Comparison of ENCODE assay signal across 17 mouse cellular contexts in genomic region chr6:12127287-12127686, GRCm38 (mm10).
DNase-seq lines count a peak whose midpoint lies in the region; ATAC-seq lines count a peak whose summit lies in the region.
"Had no signal": no experiment of that assay in that cellular context is flagged by ENCODE, and none has a peak within 500 bp of the region (broad histone marks: within the 10 kb centered on the region; RNA-seq: fewer than 3 reads in every experiment).

No protein-coding gene starts in this region.

- no peak for DNase-seq in gastrocnemius, postnatal 4 days (ENCODE audit: low spot score in 2 of 2)
- DNase-seq in kidney, postnatal 4 days: no peak
- no peak for DNase-seq in natural killer cell, adult 2 months (ENCODE audit: low spot score in 2 of 2)
- DNase-seq: adrenal gland, adult 8-10 months; adrenal gland, postnatal 36 days; B cell, adult 2 months; cerebellum, adult 11-12 months; cerebellum, adult 2 months; cerebellum, adult 9-10 months; forebrain, postnatal 0 days had no signal

- ATAC-seq in common myeloid progenitor, adult 5-6 weeks (replicated peaks; ENCODE audit: low read depth, poor library complexity, severe bottlenecking): peak; percentile 55
- peak; percentile 29 to 46 for ATAC-seq in hematopoietic stem cell, adult 5-6 weeks (replicated peaks in 1 of 2; ENCODE audit: insufficient read depth in 1 of 2, low FRiP score in 2 of 2, low TSS enrichment in 1 of 2, low read depth in 1 of 2, poor library complexity in 2 of 2, severe bottlenecking in 2 of 2)
- ATAC-seq: activated CD4-positive, CD25-positive, alpha-beta regulatory T cell, adult 4 months; CD4-positive, CD25-positive, alpha-beta regulatory T cell, adult 4 months; forebrain, embryonic 13.5 days; forebrain, embryonic 15.5 days; forebrain, postnatal 0 days; Patski had no signal
